Mouse (Mus musculus) layer of hippocampus, adult 8-10 months (tissue): ENCODE results near the gene Sept9. TPM values are rescaled to one million over a fixed set of nuclear protein-coding genes. Genes with fewer than 3 reads are reported as not detected.
A peak's percentile ranks its signal among the peaks of the same experiment; 100 is the strongest.

Experiments
- DNase-seq, 2 experiments: peaks; one replicate each; pipeline ENCODE4 v3.0.0; 2022; ENCODE audit warnings: low spot score in 2 of 2
- total RNA-seq, 4 experiments: library from RNA; stranded (reverse); gene quantifications; 2 replicates each; pipeline ENCODE4 v1.2.4; 2022

Gene Sept9
- 100 to 1,000 TPM in 3 of 4 experiments, 10 to 100 TPM in 1; 99.5 to 109 (median 104) TPM for total RNA-seq

- no peak for DNase-seq
Measured at GRCm38 (mm10) chr11:117199282-117200175, at the start of gene Sept9. Sept9 (plus strand) TSS chr11:117199661.

DNA sequence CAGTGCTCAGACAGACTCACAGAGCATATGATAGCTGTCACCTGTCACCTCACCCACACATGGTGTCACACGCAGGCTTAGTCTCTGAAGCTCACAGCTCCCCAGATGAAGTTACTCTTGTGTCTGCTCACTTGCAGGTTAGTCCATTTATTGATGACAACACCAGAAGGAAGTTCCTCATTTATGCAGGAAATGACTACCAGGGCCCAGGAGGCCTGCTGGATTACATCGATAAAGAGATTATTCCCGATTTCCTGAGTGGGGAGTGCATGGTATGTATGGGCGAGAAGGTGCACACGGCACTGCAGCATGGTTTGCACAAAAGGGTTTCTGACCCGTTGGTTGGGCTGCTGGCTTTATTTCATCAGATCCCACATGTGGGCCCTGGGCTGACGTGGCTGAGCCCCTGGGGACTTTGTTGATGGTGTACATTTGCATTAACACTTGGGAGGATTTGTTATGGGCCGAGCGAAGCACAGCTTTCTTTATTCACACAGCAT is 48.9 kb upstream of the Sept9 start:
- DNase-seq, result no peak

- DNase-seq, result no peak
Measured at GRCm38 (mm10) chr11:117151461-117151860, 48.0 kb upstream of the Sept9 start.

DNA sequence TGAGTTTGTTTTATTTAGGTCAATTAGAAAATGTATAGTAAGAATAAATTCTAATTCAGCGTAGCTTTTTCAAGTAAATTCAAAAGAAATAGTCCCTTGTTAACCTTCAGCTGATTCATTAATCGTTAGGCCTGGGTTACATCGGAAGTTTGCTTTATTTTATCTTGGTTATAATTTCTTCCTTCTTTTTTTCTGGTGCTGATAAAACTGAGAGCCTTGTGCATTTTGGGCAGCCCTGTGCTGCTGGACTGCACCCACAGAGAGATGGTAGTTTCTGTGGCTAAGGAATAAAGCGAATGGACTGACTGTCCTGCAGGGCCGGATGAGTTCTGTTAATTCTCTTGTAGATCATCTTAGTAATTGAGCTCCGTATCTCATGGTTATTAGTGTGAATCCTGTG is 46.9 kb upstream of the Sept9 start:
- DNase-seq, result no peak

DNA sequence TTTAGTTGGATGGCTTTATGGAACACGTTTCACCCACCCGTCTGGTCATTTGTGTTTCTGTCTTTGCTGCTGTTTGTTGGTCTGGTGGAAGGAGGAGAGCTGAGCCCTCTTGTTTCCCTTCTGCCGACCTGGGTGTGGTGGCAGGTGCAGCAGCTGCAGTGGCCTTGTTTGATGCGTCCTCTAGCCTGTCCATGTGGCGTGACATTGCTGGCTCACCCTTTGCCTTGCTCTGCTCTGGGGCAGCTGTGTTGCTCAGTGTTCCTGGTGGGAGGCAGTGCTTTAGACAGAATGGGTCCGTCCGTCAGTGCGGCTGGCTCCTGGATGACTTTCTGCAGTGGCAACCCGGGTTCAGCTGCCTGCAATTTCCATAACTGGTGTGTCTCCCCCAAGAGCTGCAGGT is 45.9 kb upstream of the Sept9 start:
- no peak for DNase-seq

DNA sequence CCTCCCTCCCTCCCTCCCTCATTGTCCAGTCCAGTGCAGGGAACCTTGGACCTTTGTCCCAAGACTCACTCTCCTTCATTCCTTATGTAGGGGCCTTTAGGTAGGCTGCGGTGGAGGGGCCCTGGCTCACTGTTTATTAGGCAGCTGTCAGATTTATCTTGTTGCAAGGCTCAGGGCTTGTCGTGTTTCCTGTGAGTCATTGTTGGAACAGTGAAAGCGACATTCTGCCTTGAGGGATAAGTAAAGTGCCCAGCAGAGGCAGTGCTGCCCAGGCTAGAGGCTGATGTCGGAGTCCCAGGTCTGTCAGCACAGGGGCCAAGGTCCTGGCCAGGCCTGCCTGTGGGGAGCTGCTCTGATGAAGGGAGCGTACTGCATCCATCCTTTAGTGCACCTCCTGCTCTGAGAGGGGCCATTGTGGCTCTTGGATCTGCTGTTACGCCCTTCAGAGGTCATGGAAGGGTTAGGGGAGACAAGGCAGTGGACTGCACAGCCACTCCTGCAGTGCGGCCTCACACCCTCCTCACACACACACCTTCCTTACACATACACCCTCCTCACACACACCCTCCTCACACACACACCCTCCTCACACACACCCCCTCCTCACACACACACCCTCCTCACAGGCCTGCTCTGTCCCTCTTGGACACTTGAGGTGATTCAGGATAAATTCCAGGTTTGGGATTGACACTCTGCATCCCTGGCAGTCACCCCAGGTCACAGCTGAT is 45.2 kb upstream of the Sept9 start:
- DNase-seq, result no peak

GRCm38 (mm10) chr11:117156725-117157124 is 42.7 kb upstream of the Sept9 start:
- DNase-seq, result no peak

GRCm38 (mm10) chr11:117158343-117158742 is 41.1 kb upstream of the Sept9 start:
- DNase-seq, result no peak

- peak in 1 of 2 experiments; percentile 62 for DNase-seq
Measured at GRCm38 (mm10) chr11:117159257-117159945, 40.1 kb upstream of the Sept9 start.

DNA sequence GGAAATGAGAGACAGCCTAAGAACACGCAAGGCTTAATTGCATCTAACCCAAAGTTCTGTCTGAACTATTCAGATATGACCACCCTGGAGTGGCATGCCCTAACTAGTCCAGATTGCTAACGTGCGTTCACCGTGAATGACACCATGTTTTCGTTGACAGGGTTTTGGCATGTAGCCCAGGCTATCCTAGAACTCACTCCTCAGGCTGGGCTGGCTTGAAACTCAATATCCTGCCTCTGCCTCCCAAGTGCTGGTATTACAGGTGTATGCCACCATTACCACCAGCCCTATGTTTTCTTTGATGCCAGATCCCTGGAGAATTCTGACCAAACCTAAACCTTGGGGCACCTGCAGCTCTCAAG is 39.5 kb upstream of the Sept9 start:
- no peak for DNase-seq

DNA sequence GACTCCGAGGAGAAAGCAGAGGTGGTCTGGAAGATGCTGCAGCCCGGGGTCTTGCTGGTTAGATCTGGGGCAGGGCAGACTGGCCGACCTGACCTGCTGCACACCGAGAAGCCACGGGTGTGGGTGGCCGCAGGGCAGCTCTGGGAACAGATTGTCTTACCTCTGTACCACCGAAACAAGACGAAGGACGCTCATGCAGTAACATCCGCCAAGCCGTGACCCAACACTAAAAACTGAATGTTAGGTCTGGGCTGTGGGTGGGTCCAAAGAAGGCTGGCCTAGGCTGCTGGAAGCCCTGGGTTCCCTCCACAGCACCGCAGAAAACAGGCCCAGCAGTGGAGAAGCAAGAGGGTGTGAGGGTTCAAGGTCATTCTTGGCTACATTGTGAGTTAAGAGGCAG is 38.7 kb upstream of the Sept9 start:
- DNase-seq, result no peak

DNA sequence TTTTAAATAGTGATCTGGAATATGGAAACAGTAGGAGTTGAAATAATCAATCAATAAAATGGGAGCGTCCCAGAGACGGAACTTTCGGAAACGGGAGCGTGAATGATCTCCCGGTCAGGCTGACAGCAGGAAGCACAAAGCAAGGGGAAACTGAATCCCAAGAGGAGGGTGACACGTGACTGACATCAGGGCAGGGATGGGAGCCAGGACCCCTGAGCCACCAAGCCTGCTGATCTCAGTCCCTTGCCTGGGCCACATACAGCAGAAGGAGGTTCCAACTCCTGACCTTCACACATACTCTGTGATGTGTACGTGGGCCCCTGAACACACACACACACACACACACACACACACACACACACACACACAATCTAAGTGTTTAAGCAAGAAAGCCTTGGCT is 37.9 kb upstream of the Sept9 start:
- no peak for DNase-seq

GRCm38 (mm10) chr11:117163098-117163497 is 36.4 kb upstream of the Sept9 start:
- DNase-seq, result no peak

DNA sequence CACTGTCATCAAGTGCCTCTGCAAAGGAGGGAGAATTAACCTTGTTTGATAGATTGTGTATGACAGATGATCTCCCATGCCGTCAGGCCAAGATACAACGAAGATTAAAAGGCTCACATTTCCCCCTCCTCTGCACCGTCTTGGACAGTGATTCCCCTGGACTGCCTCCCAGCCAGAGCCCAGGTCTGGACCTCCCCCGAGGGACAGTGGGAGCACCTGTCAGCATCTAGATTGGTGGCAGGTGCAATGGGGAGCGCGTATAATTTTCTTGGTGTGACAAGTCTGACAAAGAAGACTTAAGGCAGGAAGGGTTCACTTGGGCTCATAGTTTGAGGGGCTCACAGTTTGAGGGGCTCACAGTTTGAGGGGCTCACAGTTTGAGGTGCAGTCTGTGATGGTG is 35.7 kb upstream of the Sept9 start:
- no peak for DNase-seq

- DNase-seq, result no peak
Measured at GRCm38 (mm10) chr11:117168278-117169087, 31.0 kb upstream of the Sept9 start.

DNA sequence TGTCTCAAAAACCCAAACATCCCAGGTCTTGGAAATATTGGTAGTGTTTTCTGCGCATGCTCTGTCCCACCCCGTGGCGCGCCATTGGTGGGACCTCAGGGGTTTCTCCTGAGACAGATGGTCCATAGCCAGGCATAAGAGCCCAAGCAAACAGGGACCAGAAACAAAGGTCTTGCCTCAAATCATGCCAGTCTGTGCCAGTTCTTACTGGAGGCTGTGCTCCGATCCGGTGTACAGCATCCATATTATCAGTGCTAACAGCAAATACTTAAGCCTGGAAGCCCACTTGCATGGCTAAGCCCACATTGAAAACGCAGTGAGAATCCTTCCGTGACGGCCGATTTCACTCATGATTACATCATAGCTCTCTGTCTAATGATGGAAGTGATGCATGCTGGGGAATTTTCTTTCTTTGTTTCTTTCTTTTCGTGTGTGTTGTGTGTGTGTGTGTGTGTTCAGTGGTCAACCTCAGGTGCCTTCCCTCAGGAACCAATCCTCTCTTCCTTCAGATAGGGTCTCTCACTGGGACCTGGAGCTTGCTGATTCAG is 30.3 kb upstream of the Sept9 start:
- DNase-seq, result no peak

- DNase-seq, result no peak
Measured at GRCm38 (mm10) chr11:117169801-117170565, 29.5 kb upstream of the Sept9 start.

DNA sequence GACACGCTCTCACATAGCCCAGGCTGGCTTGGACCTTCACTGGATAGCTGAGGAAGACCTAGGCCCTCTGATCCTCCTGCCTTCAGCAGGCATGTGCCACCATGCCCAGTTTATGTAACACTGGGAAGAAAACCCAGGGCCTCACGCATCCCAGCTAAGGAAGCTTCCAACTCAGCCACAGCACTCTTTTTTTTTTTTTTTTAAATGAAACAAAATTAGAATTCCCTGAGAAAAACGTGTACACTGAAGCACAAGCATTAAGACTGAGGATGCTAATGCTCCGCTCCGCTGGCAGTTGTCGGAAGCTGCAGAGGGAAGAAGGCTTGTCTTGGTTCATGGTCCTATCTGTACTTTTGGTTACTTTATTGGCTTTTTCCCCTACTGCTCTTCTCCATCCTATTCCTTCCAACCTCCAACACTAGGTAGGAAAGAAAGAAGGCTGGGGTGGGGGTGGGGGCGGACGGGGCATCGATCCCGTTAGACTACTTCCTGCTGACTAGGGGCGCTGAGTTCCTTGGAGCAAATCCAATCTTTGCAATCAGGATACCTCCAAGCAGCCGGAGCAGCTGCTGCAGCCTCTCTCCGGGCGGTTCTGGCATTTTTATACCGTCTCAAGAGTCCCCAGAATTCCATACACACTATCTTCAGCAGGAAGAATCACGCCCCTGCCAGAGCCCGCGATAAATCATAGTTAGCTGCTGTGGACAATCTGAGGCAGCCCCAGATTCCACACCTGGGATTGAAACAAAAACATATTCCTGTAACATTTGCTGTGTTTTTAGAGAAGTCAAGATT is 25.2 kb upstream of the Sept9 start:
- DNase-seq, result no peak

DNA sequence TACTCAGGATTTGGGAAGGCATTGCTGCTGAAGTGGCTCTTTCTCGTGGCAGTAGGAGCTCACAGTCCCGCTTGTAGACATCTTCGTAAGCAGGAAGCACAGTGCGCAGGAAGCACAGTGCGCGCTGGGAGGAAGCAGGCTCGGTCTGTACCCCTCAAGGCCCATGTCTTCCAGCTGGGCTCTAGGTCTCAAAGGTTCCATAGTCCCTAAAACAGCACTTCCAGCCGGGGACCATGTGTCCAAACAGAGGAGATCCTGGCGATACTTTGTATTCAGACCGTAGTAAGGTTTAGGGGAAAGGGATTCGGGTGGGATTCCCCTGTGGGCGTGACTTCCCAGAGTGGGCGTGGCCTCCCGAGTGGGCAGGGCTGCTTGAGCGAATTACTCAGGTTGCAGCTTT is 24.5 kb upstream of the Sept9 start:
- no peak for DNase-seq
